Mouse (Mus musculus): ENCODE data around the gene Lrrc75b.

DNA sequence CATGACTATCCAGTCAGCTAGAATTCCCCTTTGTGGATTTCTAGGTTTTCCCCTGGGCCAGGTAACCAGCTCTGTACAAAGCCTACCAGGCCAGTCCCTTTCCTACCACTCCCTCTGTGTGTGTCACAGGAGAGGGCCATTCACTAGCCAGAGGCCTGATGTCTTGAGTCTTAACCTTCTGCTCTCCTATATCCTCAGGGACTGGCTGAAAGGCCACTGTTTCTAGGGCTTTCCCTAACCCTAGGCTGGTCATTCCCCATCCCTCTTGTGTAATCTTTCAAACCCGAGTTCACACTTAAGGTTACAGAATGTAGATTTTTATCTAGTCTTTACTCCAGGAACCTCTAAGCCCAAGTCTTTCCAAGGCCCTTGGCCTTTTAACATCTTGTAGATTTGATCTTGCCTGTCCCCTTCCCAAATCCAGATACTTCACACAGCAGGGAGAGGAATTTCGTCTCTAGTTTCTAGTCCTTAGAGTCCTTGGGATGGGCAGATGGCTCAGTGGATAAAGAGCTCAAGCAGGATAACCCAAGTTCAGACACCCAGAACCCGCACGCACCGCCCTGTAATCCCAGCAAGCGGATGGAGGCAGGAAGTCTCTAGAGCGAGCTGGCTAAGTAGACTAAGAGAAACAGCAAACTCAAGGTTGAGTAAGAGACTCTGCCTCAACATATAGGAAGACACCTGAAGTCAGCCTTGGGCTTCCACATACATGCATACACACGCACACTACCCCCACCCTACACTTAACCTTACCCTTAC, 46.6 kb downstream of the Lrrc75b start:
- TF ChIP-seq CTCF (IDR thresholded peaks at IDR 0.05; ENCODE audit: low read depth) (no peak), EP300 (IDR thresholded peaks at IDR 0.05; ENCODE audit: low read depth) (no peak)

Measured in liver, embryonic 14.5 days (tissue).